Mouse (Mus musculus): ENCODE measurements at regions not wholly inside any gene's neighbourhood (a gene's known extent, or its start where the extent isn't known, plus 50 kb on each side); places are given as distances from the start of the nearest gene placed in this dataset.
A peak's percentile ranks its signal among the peaks of the same experiment; 100 is the strongest.

GRCm38 (mm10) chr15:96170986-96171769, 116.1 kb upstream of the Arid2 start:
- H3K4me1 ChIP-seq: peaks cover 10% of the 10 kb centered on the region
- H3K27ac ChIP-seq (replicated peaks): no peak overlapping the region
- H3K4me2 ChIP-seq (replicated peaks): peak overlapping the region; percentile 38
- H3K27me3 ChIP-seq: peaks cover 23% of the 10 kb centered on the region
- no peaks in the 10 kb centered on the region for H3K36me3 ChIP-seq
- WGBS: 12% methylated on average over 22 of the region's 22 CpGs
- no peaks in the 10 kb centered on the region for H3K9me3 ChIP-seq
- no peak for ATAC-seq (ENCODE audit: low FRiP score, low read depth)
- H3K9ac ChIP-seq (replicated peaks): peak overlapping the region; percentile 12; the same call in 1 of the 2 replicates
- no peak overlapping the region for H3K4me3 ChIP-seq

GRCm38 (mm10) chr15:96177911-96178310, 109.4 kb upstream of the Arid2 start:
- H3K9me3 ChIP-seq: no peaks in the 10 kb centered on the region
- no peak overlapping the region for H3K27ac ChIP-seq (replicated peaks)
- H3K4me2 ChIP-seq (replicated peaks): no peak overlapping the region
- no peaks in the 10 kb centered on the region for H3K27me3 ChIP-seq
- no peak overlapping the region for H3K4me3 ChIP-seq
- no peaks in the 10 kb centered on the region for H3K36me3 ChIP-seq
- peaks cover 2% of the 10 kb centered on the region; the same call in 1 of the 2 replicates for H3K4me1 ChIP-seq
- no peak overlapping the region for H3K9ac ChIP-seq (replicated peaks)
- no peak for ATAC-seq (ENCODE audit: low FRiP score, low read depth)
- WGBS: 84% methylated on average over 9 of the region's 9 CpGs

DNA sequence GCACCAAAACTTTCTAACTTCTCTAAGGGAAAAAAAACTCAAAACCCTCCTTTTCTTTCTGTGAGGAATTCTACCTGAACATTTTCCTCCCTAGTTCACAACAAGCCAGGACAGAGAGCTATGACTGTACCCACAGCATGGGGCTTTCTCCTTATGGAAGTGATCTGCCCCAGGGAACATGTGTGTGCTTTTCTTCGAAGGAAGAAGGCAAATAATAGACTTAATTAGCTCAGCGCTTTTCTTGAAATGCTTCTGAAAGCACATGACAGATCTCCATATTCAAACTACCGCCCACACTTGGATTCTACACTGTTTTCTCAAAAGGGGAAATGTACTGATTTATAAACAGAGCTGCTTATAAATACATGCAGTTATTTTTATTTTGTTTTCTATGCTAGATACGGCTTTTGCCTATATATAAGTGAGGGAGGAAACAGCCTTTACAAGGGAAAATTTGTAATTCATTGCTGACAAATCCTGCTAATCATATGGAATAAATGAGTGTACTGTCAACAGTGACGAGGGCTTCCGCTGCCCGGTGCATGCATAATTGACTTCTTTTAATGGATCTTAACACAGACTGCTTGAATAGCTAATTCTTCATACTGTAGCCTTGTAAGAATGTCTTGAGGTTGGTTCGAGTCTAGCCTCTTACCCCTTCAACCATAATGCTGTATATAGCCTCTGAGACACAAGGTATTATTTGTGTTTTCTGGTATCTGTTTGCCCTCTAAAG, 108.8 kb upstream of the Arid2 start:
- H3K27ac ChIP-seq (replicated peaks): no peak overlapping the region
- H3K9me3 ChIP-seq: no peaks in the 10 kb centered on the region
- H3K4me2 ChIP-seq (replicated peaks): no peak overlapping the region
- no peak for ATAC-seq (ENCODE audit: low FRiP score, low read depth)
- no peak overlapping the region for H3K9ac ChIP-seq (replicated peaks)
- WGBS: 58% methylated on average over 8 of the region's 8 CpGs
- H3K4me1 ChIP-seq: peaks cover 2% of the 10 kb centered on the region; the same call in 1 of the 2 replicates
- no peaks in the 10 kb centered on the region for H3K36me3 ChIP-seq
- H3K27me3 ChIP-seq: no peaks in the 10 kb centered on the region
- H3K4me3 ChIP-seq: no peak overlapping the region

- H3K4me1 ChIP-seq: peaks cover 5% of the 10 kb centered on the region; the same call in 1 of the 2 replicates
- no peaks in the 10 kb centered on the region for H3K9me3 ChIP-seq
- no peaks in the 10 kb centered on the region for H3K27me3 ChIP-seq
- H3K36me3 ChIP-seq: no peaks in the 10 kb centered on the region
- H3K27ac ChIP-seq (replicated peaks): no peak overlapping the region
- ATAC-seq (ENCODE audit: low FRiP score, low read depth): no peak
- H3K4me2 ChIP-seq (replicated peaks): no peak overlapping the region
- H3K4me3 ChIP-seq: no peak overlapping the region
- no peak overlapping the region for H3K9ac ChIP-seq (replicated peaks)
- 74% methylated on average over 5 of the region's 5 CpGs for WGBS
These were observed 107.8 kb upstream of the Arid2 start for GRCm38 (mm10) chr15:96179511-96179910.

DNA sequence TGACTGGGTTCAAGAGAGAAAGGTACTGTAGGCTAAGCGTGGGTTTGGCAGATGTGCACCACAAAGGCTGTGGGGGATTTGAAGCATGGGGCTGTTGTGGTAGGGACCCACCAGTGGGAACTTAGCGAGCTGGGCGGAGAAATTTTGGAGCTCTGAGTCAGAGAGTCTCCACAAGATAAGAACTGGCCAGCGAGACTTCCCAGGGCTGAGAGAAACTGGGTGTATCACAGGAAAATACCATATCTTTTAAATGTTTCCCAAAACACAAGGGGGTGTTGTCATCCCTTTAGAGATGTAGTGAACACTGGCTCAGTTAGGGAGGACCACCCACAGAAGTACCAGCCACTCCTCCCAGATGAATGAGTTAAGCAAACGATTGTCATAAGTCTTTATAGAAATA, 107.3 kb upstream of the Arid2 start:
- WGBS: 88% methylated on average over 5 of the region's 5 CpGs
- ATAC-seq (ENCODE audit: low FRiP score, low read depth): no peak
- Histone ChIP-seq H3K27ac (replicated peaks) (no peak overlapping the region), H3K4me1 (peaks cover 5% of the 10 kb centered on the region; the same call in 1 of the 2 replicates), H3K27me3 (no peaks in the 10 kb centered on the region), H3K4me3 (no peak overlapping the region), H3K4me2 (replicated peaks) (no peak overlapping the region), H3K9ac (replicated peaks) (no peak overlapping the region), H3K36me3 (no peaks in the 10 kb centered on the region), H3K9me3 (no peaks in the 10 kb centered on the region)

GRCm38 (mm10) chr15:96180977-96181376, 106.3 kb upstream of the Arid2 start:
- Histone ChIP-seq H3K27me3 (no peaks in the 10 kb centered on the region), H3K9me3 (no peaks in the 10 kb centered on the region), H3K36me3 (no peaks in the 10 kb centered on the region), H3K4me3 (no peak overlapping the region), H3K9ac (replicated peaks) (no peak overlapping the region), H3K27ac (replicated peaks) (no peak overlapping the region), H3K4me1 (peaks cover 12% of the 10 kb centered on the region; the same call in 1 of the 2 replicates), H3K4me2 (replicated peaks) (no peak overlapping the region)
- whole genome bisulfite sequencing: 90% methylated on average over 8 of the region's 8 CpGs
- ATAC-seq (ENCODE audit: low FRiP score, low read depth): no peak

DNA sequence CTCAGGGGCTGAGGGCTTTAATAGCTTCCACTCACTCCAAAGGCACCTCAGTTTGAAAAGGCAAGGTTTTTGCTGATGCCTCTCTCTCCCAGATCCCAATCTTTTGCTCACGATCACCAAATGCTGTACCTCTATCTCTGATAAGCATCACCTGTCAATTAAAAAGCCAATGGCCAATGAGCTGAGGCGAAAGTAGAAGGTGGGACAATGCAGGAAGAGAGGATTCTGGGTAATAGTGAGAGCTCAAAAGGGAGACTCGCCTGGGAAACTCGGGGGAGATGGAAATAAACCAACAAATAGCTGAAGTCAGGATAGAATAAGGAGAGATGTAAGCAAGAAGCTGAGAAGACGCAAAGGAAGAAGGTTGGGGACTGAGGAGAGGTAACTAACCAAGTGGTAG, 105.0 kb upstream of the Arid2 start:
- H3K9me3 ChIP-seq: no peaks in the 10 kb centered on the region
- no peak overlapping the region for H3K9ac ChIP-seq (replicated peaks)
- 86% methylated on average over 5 of the region's 5 CpGs for WGBS
- H3K4me3 ChIP-seq: no peak overlapping the region
- H3K27me3 ChIP-seq: no peaks in the 10 kb centered on the region
- no peak overlapping the region for H3K27ac ChIP-seq (replicated peaks)
- H3K36me3 ChIP-seq: no peaks in the 10 kb centered on the region
- peaks cover 12% of the 10 kb centered on the region; the same call in 1 of the 2 replicates for H3K4me1 ChIP-seq
- H3K4me2 ChIP-seq (replicated peaks): no peak overlapping the region
- no peak for ATAC-seq (ENCODE audit: low FRiP score, low read depth)

GRCm38 (mm10) chr15:96183069-96183468, 104.2 kb upstream of the Arid2 start:
- Histone ChIP-seq H3K27me3 (no peaks in the 10 kb centered on the region), H3K4me3 (no peak overlapping the region), H3K36me3 (no peaks in the 10 kb centered on the region), H3K4me2 (replicated peaks) (no peak overlapping the region), H3K9me3 (no peaks in the 10 kb centered on the region), H3K4me1 (peaks cover 12% of the 10 kb centered on the region; the same call in 1 of the 2 replicates), H3K9ac (replicated peaks) (no peak overlapping the region), H3K27ac (replicated peaks) (no peak overlapping the region)
- WGBS: 77% methylated on average over 5 of the region's 6 CpGs
- no peak for ATAC-seq (ENCODE audit: low FRiP score, low read depth)

DNA sequence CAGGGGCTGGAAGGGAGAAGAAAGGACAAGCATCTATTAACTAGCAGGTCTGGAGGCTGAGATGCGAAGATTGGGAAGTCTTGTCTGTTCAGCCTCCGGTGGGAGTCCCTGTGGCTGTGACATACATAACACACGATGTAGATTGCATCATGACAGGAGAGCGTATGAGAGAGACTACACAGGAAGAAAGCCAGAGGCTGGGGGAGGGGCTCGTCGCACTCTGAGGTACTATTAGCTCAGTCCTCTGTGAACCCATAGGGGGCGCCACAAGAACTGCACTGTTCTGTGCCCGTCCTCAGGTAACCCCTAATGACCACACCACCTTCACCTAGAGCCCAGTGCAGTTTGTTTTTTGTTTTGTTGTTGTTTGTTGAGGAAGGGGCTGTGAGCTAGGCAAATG, 102.7 kb upstream of the Arid2 start:
- H3K4me1 ChIP-seq: peaks cover 10% of the 10 kb centered on the region; the same call in 1 of the 2 replicates
- no peaks in the 10 kb centered on the region for H3K27me3 ChIP-seq
- H3K36me3 ChIP-seq: no peaks in the 10 kb centered on the region
- H3K4me3 ChIP-seq: no peak overlapping the region
- ATAC-seq (ENCODE audit: low FRiP score, low read depth): no peak
- no peaks in the 10 kb centered on the region for H3K9me3 ChIP-seq
- H3K27ac ChIP-seq (replicated peaks): no peak overlapping the region
- no peak overlapping the region for H3K4me2 ChIP-seq (replicated peaks)
- no peak overlapping the region for H3K9ac ChIP-seq (replicated peaks)
- 66% methylated on average over 8 of the region's 8 CpGs for WGBS

- ATAC-seq (ENCODE audit: low FRiP score, low read depth): no peak
- no peaks in the 10 kb centered on the region for H3K36me3 ChIP-seq
- no peaks in the 10 kb centered on the region for H3K9me3 ChIP-seq
- H3K4me2 ChIP-seq (replicated peaks): no peak overlapping the region
- no peak overlapping the region for H3K4me3 ChIP-seq
- H3K27me3 ChIP-seq: no peaks in the 10 kb centered on the region
- H3K4me1 ChIP-seq: peaks cover 10% of the 10 kb centered on the region; the same call in 1 of the 2 replicates
- 36% methylated on average over 4 of the region's 4 CpGs for WGBS
- H3K27ac ChIP-seq (replicated peaks): no peak overlapping the region
- no peak overlapping the region for H3K9ac ChIP-seq (replicated peaks)
These were observed 101.9 kb upstream of the Arid2 start for GRCm38 (mm10) chr15:96185429-96185828.

DNA sequence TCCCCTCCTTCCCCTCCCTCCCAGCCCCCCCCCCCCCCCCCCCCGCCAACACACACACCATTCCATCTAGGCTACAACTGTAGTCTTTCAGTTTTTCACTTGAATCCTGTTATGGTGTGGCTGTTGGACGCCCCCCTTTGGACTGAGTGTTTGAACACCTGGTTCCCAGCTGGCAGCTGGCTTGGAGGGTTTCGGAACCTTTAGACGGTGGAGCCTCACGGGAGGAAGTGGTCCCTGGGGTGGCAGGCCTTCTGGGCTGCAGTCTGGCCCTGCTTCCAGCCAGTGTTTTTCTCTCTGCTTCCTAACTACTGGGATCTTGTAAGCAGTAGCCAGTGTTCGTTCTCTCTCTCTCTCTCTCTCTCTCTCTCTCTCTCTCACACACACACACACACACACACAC, 101.4 kb upstream of the Arid2 start:
- no peak overlapping the region for H3K4me2 ChIP-seq (replicated peaks)
- no peaks in the 10 kb centered on the region for H3K36me3 ChIP-seq
- H3K27me3 ChIP-seq: no peaks in the 10 kb centered on the region
- no peak overlapping the region for H3K9ac ChIP-seq (replicated peaks)
- H3K9me3 ChIP-seq: no peaks in the 10 kb centered on the region
- no peak overlapping the region for H3K27ac ChIP-seq (replicated peaks)
- 18% methylated on average over 5 of the region's 6 CpGs for WGBS
- H3K4me1 ChIP-seq: peaks cover 10% of the 10 kb centered on the region; the same call in 1 of the 2 replicates
- no peak for ATAC-seq (ENCODE audit: low FRiP score, low read depth)
- no peak overlapping the region for H3K4me3 ChIP-seq

- no peaks in the 10 kb centered on the region for H3K27me3 ChIP-seq
- no peaks in the 10 kb centered on the region for H3K9me3 ChIP-seq
- H3K9ac ChIP-seq (replicated peaks): no peak overlapping the region
- H3K4me2 ChIP-seq (replicated peaks): no peak overlapping the region
- H3K4me1 ChIP-seq: peaks cover 7% of the 10 kb centered on the region; the same call in 1 of the 2 replicates
- ATAC-seq (ENCODE audit: low FRiP score, low read depth): no peak
- H3K27ac ChIP-seq (replicated peaks): no peak overlapping the region
- no peaks in the 10 kb centered on the region for H3K36me3 ChIP-seq
- WGBS: 87% methylated on average over 2 of the region's 2 CpGs
- H3K4me3 ChIP-seq: no peak overlapping the region
These were observed 97.8 kb upstream of the Arid2 start for GRCm38 (mm10) chr15:96189551-96189950.

Measured in midbrain, embryonic 12.5 days (tissue).